ENCODE assay signal across 8 mouse cellular contexts in the genomic region with DNA sequence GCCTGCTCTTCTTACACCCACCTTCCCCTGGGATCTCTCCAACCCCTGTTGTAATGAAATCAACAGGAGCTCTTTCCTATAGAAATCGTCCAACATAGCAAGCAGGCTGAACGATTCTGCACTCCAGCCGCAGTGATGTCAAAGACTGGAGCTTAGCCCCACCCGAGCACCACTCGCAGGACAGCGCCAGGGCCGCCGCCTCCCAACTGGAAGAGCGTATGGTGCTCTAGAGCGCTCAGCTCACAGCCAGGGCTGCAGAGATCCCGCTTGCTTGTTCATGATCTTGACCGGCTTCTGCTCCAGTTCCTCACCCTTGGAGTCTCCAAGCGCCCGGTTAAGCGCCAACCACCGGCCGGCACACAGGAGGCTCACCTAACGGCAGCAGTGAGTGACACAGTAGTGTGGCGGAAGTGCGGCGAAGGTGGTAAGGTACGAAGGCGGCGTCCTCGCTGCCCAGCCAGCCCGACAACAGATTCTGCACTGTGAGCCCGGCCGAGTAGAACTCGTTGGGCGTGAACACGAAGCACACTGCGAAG. TPM values are rescaled to one million over a fixed set of nuclear protein-coding genes. Genes with fewer than 3 reads are reported as not detected.
DNase-seq lines count a peak whose midpoint lies in the region; ATAC-seq lines count a peak whose summit lies in the region.

No protein-coding gene starts in this region.

- DNase-seq in heart, postnatal 14 days: no peak
- DNase-seq in MEL-GATA-1-ER (ENCODE audit: extremely low read depth, low read depth): peak; percentile 74
- no peak for DNase-seq in liver, embryonic 13.5 days
- no peak for DNase-seq in frontal cortex, postnatal 36 days (ENCODE audit: low spot score in 2 of 2)
- DNase-seq in cerebellum, postnatal 14 days: no peak

- H3K27me3 ChIP-seq in heart, embryonic 16.5 days (ENCODE audit: control insufficient read depth, insufficient read depth, low read length): no peaks in the 10 kb centered on the region
- H3K27me3 ChIP-seq in forebrain, embryonic 13.5 days: no peaks in the 10 kb centered on the region
- H3K27me3 ChIP-seq in liver, embryonic 13.5 days: no peaks in the 10 kb centered on the region
- H3K27me3 ChIP-seq in stomach, embryonic 16.5 days (ENCODE audit: control insufficient read depth, insufficient read depth, low read length): no peaks in the 10 kb centered on the region

- under 1% methylated on average over 32 of the region's 32 CpGs for WGBS in heart, embryonic 16.5 days
- under 1% methylated on average over 32 of the region's 32 CpGs for WGBS in forebrain, embryonic 13.5 days
- WGBS in liver, embryonic 13.5 days (ENCODE audit: insufficient replicate concordance): under 1% methylated on average over 32 of the region's 32 CpGs
- under 1% methylated on average over 32 of the region's 32 CpGs for WGBS in stomach, embryonic 16.5 days

- no peaks in the 10 kb centered on the region for H3K9me3 ChIP-seq in heart, embryonic 16.5 days (replicated peaks; ENCODE audit: control insufficient read depth, low read length)
- no peaks in the 10 kb centered on the region for H3K9me3 ChIP-seq in forebrain, embryonic 13.5 days (replicated peaks)
- H3K9me3 ChIP-seq in liver, embryonic 13.5 days (replicated peaks): no peaks in the 10 kb centered on the region
- no peaks in the 10 kb centered on the region for H3K9me3 ChIP-seq in stomach, embryonic 16.5 days (replicated peaks; ENCODE audit: control insufficient read depth, low read length)

- peak overlapping the region; percentile 85 for H3K27ac ChIP-seq in heart, embryonic 16.5 days (ENCODE audit: low read length)
- H3K27ac ChIP-seq in forebrain, embryonic 13.5 days: peak overlapping the region; percentile 93
- H3K27ac ChIP-seq in liver, embryonic 13.5 days: peak overlapping the region; percentile 96
- H3K27ac ChIP-seq in stomach, embryonic 16.5 days (ENCODE audit: low read length): peak overlapping the region; percentile 84

- intact Hi-C loops in heart, postnatal 14 days (cut with DNase I): loop anchor here (10.0 kb wide), 1 partner anchor 277 kb away; a partner anchor contains a TSS

- H3K4me1 ChIP-seq in heart, embryonic 16.5 days (ENCODE audit: control insufficient read depth, insufficient read depth, low read length): peaks cover 30% of the 10 kb centered on the region
- peaks cover 46% of the 10 kb centered on the region for H3K4me1 ChIP-seq in forebrain, embryonic 13.5 days
- peaks cover 70% of the 10 kb centered on the region for H3K4me1 ChIP-seq in liver, embryonic 13.5 days (replicated peaks)
- H3K4me1 ChIP-seq in stomach, embryonic 16.5 days (ENCODE audit: control insufficient read depth, insufficient read depth, low read length): peaks cover 28% of the 10 kb centered on the region

- peak overlapping the region; percentile 84 for H3K9ac ChIP-seq in heart, embryonic 16.5 days (ENCODE audit: low read length)
- H3K9ac ChIP-seq in forebrain, embryonic 13.5 days: peak overlapping the region; percentile 83
- H3K9ac ChIP-seq in liver, embryonic 13.5 days: peak overlapping the region; percentile 92
- peak overlapping the region; percentile 87 for H3K9ac ChIP-seq in stomach, embryonic 16.5 days (ENCODE audit: low read length)

- H3K4me2 ChIP-seq in heart, embryonic 16.5 days (ENCODE audit: low read depth, low read length): peak overlapping the region; percentile 90
- peak overlapping the region; percentile 98 for H3K4me2 ChIP-seq in forebrain, embryonic 13.5 days
- peak overlapping the region; percentile 95 for H3K4me2 ChIP-seq in liver, embryonic 13.5 days
- H3K4me2 ChIP-seq in stomach, embryonic 16.5 days (ENCODE audit: low read depth, low read length): peak overlapping the region; percentile 94

- peak; percentile 7 for ATAC-seq in heart, embryonic 16.5 days (replicated peaks; ENCODE audit: extremely low read depth, insufficient read depth, low FRiP score)
- ATAC-seq in forebrain, embryonic 13.5 days: no peak
- peak; percentile 55 for ATAC-seq in liver, embryonic 13.5 days (ENCODE audit: low read depth)
- ATAC-seq in stomach, embryonic 16.5 days (ENCODE audit: insufficient read depth, low FRiP score): peak; percentile 23

- H3K4me3 ChIP-seq in heart, embryonic 16.5 days (ENCODE audit: low read length): peak overlapping the region; percentile 79
- peak overlapping the region; percentile 74 for H3K4me3 ChIP-seq in forebrain, embryonic 13.5 days
- H3K4me3 ChIP-seq in liver, embryonic 13.5 days (replicated peaks): peak overlapping the region; percentile 84
- peak overlapping the region; percentile 86 for H3K4me3 ChIP-seq in stomach, embryonic 16.5 days (replicated peaks; ENCODE audit: low read length)

- H3K36me3 ChIP-seq in heart, embryonic 16.5 days (ENCODE audit: control insufficient read depth, insufficient read depth): peaks cover 27% of the 10 kb centered on the region
- peaks cover 44% of the 10 kb centered on the region for H3K36me3 ChIP-seq in forebrain, embryonic 13.5 days (ENCODE audit: poor library complexity, severe bottlenecking)
- H3K36me3 ChIP-seq in liver, embryonic 13.5 days: peaks cover 49% of the 10 kb centered on the region
- H3K36me3 ChIP-seq in stomach, embryonic 16.5 days (ENCODE audit: control insufficient read depth, insufficient read depth, low read length): no peaks in the 10 kb centered on the region; the same call in 1 of the 2 replicates

RNA-seq across cellular contexts. Expression of a gene that starts 0.6 kb away (rescaled TPM):
- polyA plus RNA-seq in heart, embryonic 16.5 days (2015; fragmentation: Nextera tagmentation; extraction: Ambion mirVana): 114 and 122 TPM in 2 replicates
- total RNA-seq in heart, postnatal 14 days (2021): 10 to 100 TPM in 1 of 2 experiments, 1 to 10 TPM in 1; 6.8 to 12.0 TPM
- polyA plus RNA-seq in forebrain, embryonic 13.5 days (2015; fragmentation: Nextera tagmentation; extraction: Ambion mirVana): 189 and 190 TPM in 2 replicates
- polyA plus RNA-seq in liver, embryonic 13.5 days (2015; fragmentation: Nextera tagmentation; extraction: Ambion mirVana): 158 and 183 TPM in 2 replicates
- polyA plus RNA-seq in stomach, embryonic 16.5 days (2015; fragmentation: Nextera tagmentation; extraction: Ambion mirVana): 137 and 145 TPM in 2 replicates

RNA-seq across cellular contexts. Expression of a gene that starts 0.9 kb away (rescaled TPM):
- polyA plus RNA-seq in heart, embryonic 16.5 days (2015; fragmentation: Nextera tagmentation; extraction: Ambion mirVana): 37.1 and 37.4 TPM in 2 replicates
- total RNA-seq in heart, postnatal 14 days (2021): 10 to 100 TPM; 17.0 to 17.8 TPM
- 33.0 and 37.8 TPM in 2 replicates for polyA plus RNA-seq in forebrain, embryonic 13.5 days (2015; fragmentation: Nextera tagmentation; extraction: Ambion mirVana)
- polyA plus RNA-seq in liver, embryonic 13.5 days (2015; fragmentation: Nextera tagmentation; extraction: Ambion mirVana): 20.2 and 21.9 TPM in 2 replicates
- 34.0 and 40.6 TPM in 2 replicates for polyA plus RNA-seq in stomach, embryonic 16.5 days (2015; fragmentation: Nextera tagmentation; extraction: Ambion mirVana)

RNA-seq across cellular contexts. Expression of a gene that starts 4.9 kb away (rescaled TPM):
- polyA plus RNA-seq in heart, embryonic 16.5 days (2015; fragmentation: Nextera tagmentation; extraction: Ambion mirVana): 119 and 138 TPM in 2 replicates
- total RNA-seq in heart, postnatal 14 days (2021): 10 to 100 TPM; 17.8 to 22.2 TPM
- 222 and 225 TPM in 2 replicates for polyA plus RNA-seq in forebrain, embryonic 13.5 days (2015; fragmentation: Nextera tagmentation; extraction: Ambion mirVana)
- 319 and 390 TPM in 2 replicates for polyA plus RNA-seq in liver, embryonic 13.5 days (2015; fragmentation: Nextera tagmentation; extraction: Ambion mirVana)
- polyA plus RNA-seq in stomach, embryonic 16.5 days (2015; fragmentation: Nextera tagmentation; extraction: Ambion mirVana): 174 and 190 TPM in 2 replicates

RNA-seq across cellular contexts. Expression of a gene that starts 27.6 kb away (rescaled TPM):
- 0.65 and 1.00 TPM in 2 replicates for polyA plus RNA-seq in heart, embryonic 16.5 days (2015; fragmentation: Nextera tagmentation; extraction: Ambion mirVana)
- total RNA-seq in heart, postnatal 14 days (2021): 1 to 10 TPM; 1.4 TPM
- polyA plus RNA-seq in forebrain, embryonic 13.5 days (2015; fragmentation: Nextera tagmentation; extraction: Ambion mirVana): 0.55 and 0.61 TPM in 2 replicates
- 0.13 TPM in 1 of 2 replicates, not detected in the other for polyA plus RNA-seq in liver, embryonic 13.5 days (2015; fragmentation: Nextera tagmentation; extraction: Ambion mirVana)
- 0.27 and 0.51 TPM in 2 replicates for polyA plus RNA-seq in stomach, embryonic 16.5 days (2015; fragmentation: Nextera tagmentation; extraction: Ambion mirVana)

RNA-seq across cellular contexts. Expression of a gene that starts 27.9 kb away (rescaled TPM):
- polyA plus RNA-seq in heart, embryonic 16.5 days (2015; fragmentation: Nextera tagmentation; extraction: Ambion mirVana): 52.2 and 56.2 TPM in 2 replicates
- total RNA-seq in heart, postnatal 14 days (2021): 10 to 100 TPM; 31.7 to 32.3 TPM
- polyA plus RNA-seq in forebrain, embryonic 13.5 days (2015; fragmentation: Nextera tagmentation; extraction: Ambion mirVana): 51.0 and 57.7 TPM in 2 replicates
- polyA plus RNA-seq in liver, embryonic 13.5 days (2015; fragmentation: Nextera tagmentation; extraction: Ambion mirVana): 26.7 and 31.3 TPM in 2 replicates
- polyA plus RNA-seq in stomach, embryonic 16.5 days (2015; fragmentation: Nextera tagmentation; extraction: Ambion mirVana): 50.3 and 53.3 TPM in 2 replicates
